Mouse (Mus musculus) erythroblast, embryonic 14.5 days (primary cell): ENCODE measurements around the gene Fgfr2. TPM values are rescaled to one million over a fixed set of nuclear protein-coding genes. Genes with fewer than 3 reads are reported as not detected.

ENCODE experiments used
- H3K27me3 ChIP-seq: 2 replicates; pipeline ENCODE4 v1.6.1; 2012; ENCODE audit warnings: inconsistent platforms; ENCODE audit not compliant: control insufficient read depth
- H3K36me3 ChIP-seq: 2 replicates; pipeline ENCODE4 v1.6.1; 2012; ENCODE audit warnings: mild to moderate bottlenecking, inconsistent platforms; ENCODE audit not compliant: control insufficient read depth
- H3K4me1 ChIP-seq: 2 replicates; pipeline ENCODE4 v1.6.1; 2012; ENCODE audit warnings: inconsistent platforms; ENCODE audit not compliant: control insufficient read depth
- H3K4me3 ChIP-seq: replicated peaks from 2 replicates; pipeline ENCODE3; 2012; ENCODE audit warnings: moderate library complexity, mild to moderate bottlenecking, inconsistent platforms
- H3K9me3 ChIP-seq: 2 replicates; pipeline ENCODE4 v1.6.1; 2012; ENCODE audit warnings: low read length, inconsistent platforms, mixed read lengths; ENCODE audit not compliant: control insufficient read depth
- GATA1 ChIP-seq: IDR thresholded peaks from 2 replicates; pipeline ENCODE4 v1.6.1; 2012; ENCODE audit warnings: low read length, inconsistent platforms, mixed read lengths
- TAL1 ChIP-seq: IDR thresholded peaks from 3 replicates; pipeline ENCODE4 v1.6.1; 2012; ENCODE audit warnings: low read length, inconsistent platforms, mixed read lengths
- polyA plus RNA-seq: library from polyadenylated mRNA; stranded (reverse); fragments of >175 nt; gene quantifications from 2 replicates; pipeline ENCODE4 v1.2.3, GENCODE M21; 2012

The Fgfr2 gene
- polyA plus RNA-seq, 1 experiment, result not detected

DNA sequence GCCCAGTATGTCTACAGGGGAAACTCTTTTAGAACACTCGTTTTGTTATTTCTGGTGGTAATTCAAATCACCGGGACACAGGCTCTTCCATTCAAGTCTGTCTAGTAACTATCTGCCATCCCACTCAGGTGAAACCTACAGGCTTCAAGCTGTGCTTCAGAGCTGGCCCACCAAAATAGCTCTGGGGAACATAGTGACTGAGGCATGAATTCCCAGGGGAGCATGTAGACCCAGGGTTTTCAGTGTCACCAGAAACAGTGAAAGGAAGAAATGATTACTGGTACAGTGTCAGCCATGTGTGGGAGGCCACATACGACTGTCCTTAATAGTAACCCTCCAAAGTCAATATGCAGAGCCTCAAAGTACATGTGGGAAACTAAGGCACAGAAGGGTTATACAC, 841.0 kb downstream of the Fgfr2 start:
- Histone ChIP-seq H3K9me3 (no peaks in the 10 kb centered on the region), H3K4me3 (no peak overlapping the region), H3K27me3 (no peaks in the 10 kb centered on the region), H3K4me1 (peaks cover 1% of the 10 kb centered on the region; the same call in 1 of the 2 replicates), H3K36me3 (no peaks in the 10 kb centered on the region)
- TF ChIP-seq TAL1 (no peak), GATA1 (no peak)

DNA sequence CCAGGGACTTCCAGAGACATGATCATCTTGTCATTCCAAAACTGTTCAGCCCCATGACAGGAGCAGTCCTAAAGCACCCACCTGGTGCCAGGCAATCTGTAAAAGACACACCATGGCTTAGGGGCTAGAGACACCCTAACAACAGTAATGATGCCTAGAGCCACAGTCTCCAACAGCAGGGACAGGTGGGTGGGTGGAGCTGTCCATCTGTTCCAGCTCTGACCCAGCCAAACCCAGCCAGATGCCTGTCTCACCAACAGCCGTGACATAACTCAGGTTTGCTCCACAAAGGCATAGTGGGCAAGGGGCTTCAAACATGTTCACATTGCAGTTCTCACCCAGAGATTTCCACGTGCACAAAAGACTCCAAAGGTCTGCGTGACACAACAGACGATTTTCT, 841.4 kb downstream of the Fgfr2 start:
- H3K27me3 ChIP-seq, result no peaks in the 10 kb centered on the region
- H3K4me3 ChIP-seq, result no peak overlapping the region
- H3K4me1 ChIP-seq, result no peaks in the 10 kb centered on the region
- H3K9me3 ChIP-seq, result no peaks in the 10 kb centered on the region
- H3K36me3 ChIP-seq, result no peaks in the 10 kb centered on the region
- TF ChIP-seq GATA1, result no peak
- no peak for TF ChIP-seq TAL1

DNA sequence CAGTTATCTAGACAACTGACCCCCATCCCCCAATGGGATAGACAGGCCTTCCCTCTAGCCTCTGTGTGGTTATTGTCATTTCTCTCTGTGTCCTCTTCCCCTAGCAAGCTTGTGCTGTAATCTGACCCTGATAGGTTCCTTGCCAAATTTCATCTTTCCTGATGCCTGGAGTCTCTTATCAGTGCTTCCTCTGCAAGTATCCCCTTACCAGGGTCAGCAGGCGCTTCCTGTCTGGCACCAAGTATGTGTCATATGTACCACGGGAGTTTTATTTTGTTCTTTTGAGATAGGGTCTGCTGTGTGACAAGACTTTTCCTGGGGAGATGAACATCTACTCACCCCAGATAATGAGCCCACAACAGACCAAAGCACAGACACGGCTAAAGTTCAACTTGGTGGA, 844.5 kb downstream of the Fgfr2 start:
- Histone ChIP-seq H3K4me3 (no peak overlapping the region), H3K9me3 (no peaks in the 10 kb centered on the region), H3K4me1 (no peaks in the 10 kb centered on the region), H3K27me3 (no peaks in the 10 kb centered on the region), H3K36me3 (no peaks in the 10 kb centered on the region)
- TF ChIP-seq TAL1 (no peak), GATA1 (no peak)

DNA sequence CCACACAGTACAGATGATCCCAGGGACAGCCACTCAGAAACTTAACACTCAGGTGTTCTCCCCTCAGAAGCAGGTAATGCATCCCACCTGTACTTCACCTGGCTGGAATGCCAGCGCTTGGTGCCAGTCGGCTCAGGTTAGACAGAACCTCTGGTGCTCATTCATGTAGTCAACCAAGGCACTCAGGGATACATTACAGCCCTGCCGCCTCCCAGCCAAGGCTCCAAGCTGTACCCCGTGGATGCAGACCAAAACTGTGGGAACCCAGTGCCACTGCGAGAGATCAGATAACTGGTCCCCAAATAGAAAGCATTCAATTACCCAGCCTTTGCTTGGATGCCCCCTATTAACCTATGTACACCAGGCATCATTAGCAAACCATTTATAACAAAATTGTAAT, 846.9 kb downstream of the Fgfr2 start:
- H3K4me1 ChIP-seq, result no peaks in the 10 kb centered on the region
- H3K9me3 ChIP-seq, result no peaks in the 10 kb centered on the region
- H3K36me3 ChIP-seq, result no peaks in the 10 kb centered on the region
- TF ChIP-seq TAL1 (no peak), GATA1 (no peak)
- no peaks in the 10 kb centered on the region for H3K27me3 ChIP-seq
- H3K4me3 ChIP-seq, result no peak overlapping the region

DNA sequence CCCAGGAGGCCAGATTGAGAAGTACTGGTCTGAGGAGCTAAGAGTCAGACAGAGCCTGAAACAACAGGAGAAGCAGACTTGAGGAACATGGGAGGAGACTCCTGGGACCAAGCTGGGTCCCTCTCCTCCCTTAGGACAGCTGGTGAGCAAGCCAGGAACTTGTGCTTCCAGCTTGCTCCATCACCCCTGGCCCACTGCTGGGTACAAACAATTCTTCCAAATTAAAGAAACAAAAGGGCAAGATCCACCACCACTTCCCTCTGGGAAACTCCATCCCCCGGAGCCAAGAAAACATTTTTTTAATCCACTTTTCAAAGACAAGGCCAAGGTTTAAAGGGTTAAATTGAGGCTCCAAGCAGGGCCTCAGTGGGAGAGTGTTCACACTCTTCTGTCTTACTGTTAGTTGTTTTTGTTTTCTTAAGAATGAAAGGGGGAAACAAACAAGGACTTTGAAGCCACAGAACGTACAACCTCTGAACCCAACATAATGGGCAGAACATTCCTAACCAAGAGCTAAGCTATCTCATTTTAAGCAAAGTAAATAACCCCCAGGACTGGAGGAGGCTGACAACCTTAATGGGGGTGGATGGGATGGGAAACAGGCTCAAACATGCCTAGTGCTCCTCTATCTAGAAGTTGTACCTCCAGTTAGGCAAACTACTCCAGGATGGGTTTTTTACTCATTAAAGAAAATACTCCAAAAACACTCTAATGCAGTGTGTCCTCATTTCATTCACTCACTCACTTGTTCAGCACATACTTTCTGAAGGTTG, 849.2 kb downstream of the Fgfr2 start:
- H3K9me3 ChIP-seq, result no peaks in the 10 kb centered on the region
- TF ChIP-seq GATA1, result no peak
- TF ChIP-seq TAL1, result no peak
- no peaks in the 10 kb centered on the region for H3K27me3 ChIP-seq
- no peaks in the 10 kb centered on the region for H3K4me1 ChIP-seq
- H3K4me3 ChIP-seq, result no peak overlapping the region
- no peaks in the 10 kb centered on the region for H3K36me3 ChIP-seq

DNA sequence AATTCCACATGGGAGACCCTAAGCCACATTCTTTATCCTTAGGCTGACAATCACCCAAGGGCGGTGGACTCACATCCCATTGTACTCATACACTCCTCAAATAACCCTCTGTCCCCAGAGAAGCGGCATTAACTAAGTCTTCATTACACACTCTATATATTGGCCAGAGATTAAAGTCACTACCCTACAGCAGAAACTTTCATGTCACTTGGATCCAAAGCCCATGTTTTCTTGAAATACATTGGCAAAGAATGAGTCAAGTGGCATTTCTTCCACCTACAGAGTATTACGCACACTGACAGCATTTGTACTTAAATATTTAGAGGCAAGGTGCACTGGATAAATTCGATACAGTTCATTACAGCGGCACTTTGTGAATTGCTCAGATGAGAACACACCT, 850.2 kb downstream of the Fgfr2 start:
- Histone ChIP-seq H3K27me3 (no peaks in the 10 kb centered on the region), H3K36me3 (no peaks in the 10 kb centered on the region), H3K9me3 (no peaks in the 10 kb centered on the region), H3K4me3 (no peak overlapping the region), H3K4me1 (no peaks in the 10 kb centered on the region)
- TF ChIP-seq GATA1 (no peak), TAL1 (no peak)

DNA sequence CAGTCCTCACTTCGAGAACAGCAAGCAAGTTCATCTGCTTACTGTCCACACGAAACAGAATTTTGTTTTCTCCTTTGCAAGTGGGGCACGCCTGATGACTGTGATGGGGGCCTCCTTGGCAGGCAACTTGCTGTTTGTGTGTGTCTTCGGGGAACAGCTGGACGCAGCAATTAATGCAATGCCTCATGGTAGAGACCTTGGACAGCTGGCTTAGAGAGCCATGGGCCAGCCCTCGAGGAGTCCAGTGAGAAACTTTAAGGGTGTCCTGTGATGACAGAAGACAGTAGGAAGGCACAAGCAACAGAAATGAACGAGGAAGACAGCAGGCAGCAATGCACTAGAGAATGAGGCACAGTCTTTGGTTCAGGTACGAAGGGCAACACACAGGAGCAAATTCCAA, 852.8 kb downstream of the Fgfr2 start:
- TF ChIP-seq TAL1 (no peak), GATA1 (no peak)
- H3K36me3 ChIP-seq, result no peaks in the 10 kb centered on the region
- H3K9me3 ChIP-seq, result no peaks in the 10 kb centered on the region
- H3K27me3 ChIP-seq, result no peaks in the 10 kb centered on the region
- no peaks in the 10 kb centered on the region for H3K4me1 ChIP-seq
- no peak overlapping the region for H3K4me3 ChIP-seq

DNA sequence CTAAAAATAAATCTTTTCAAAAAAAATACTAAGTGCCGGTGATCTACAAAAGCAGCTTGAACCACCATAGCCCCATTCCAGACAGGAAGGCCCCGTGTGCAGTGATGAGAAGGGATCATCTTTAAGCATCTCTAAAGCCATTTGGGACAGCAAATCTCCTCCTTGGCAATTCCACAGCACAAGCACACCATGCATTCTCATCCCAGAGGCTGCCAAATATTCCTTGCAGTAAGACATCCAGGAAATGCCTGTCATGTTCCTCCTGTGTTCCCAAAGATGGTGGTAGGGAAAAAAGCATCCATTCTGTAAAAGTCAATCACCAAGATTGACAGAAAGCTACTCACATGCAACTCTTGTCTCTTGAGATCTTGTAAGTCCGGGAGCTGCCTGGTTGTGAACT, 853.5 kb downstream of the Fgfr2 start:
- no peaks in the 10 kb centered on the region for H3K27me3 ChIP-seq
- H3K4me1 ChIP-seq, result peaks cover 1% of the 10 kb centered on the region
- H3K9me3 ChIP-seq, result no peaks in the 10 kb centered on the region
- no peak overlapping the region for H3K4me3 ChIP-seq
- TF ChIP-seq GATA1 (no peak), TAL1 (no peak)
- no peaks in the 10 kb centered on the region for H3K36me3 ChIP-seq

DNA sequence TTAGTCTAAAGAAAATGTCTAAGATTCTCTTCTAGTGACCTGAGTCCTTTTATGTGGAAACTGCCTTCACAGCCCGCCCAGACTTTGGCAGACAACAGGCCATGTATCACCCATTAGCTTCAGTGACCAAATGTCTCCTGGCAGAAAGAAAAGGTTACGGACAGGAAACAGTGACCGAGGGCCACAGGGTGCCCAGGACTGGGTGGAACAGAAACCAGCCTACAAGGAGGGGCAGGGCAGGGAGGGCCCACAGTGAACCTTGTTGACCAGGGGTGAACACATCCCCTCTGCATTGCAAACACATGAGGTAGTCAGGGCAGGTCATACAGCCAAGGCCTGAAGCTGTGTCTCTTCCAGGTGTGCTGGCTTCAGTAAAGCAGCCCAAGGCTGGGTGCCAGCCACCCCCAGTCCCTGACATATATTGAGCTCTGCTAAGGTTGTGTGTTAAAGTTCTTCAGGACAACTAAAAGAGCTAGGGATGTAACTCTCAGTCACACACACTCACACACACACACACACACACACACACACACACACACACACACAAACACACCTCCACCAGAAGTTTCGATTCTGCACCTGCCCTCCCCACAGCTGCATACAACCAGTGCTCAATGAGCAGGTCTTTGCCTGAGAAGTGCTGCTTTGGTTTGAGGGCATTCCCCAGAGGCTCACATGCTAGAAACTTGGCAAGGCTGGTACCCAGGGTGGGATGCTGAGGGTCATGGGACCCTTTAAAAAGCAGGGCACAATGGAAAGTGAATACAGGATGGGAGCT, 855.2 kb downstream of the Fgfr2 start:
- H3K9me3 ChIP-seq, result no peaks in the 10 kb centered on the region
- H3K4me1 ChIP-seq, result peaks cover 18% of the 10 kb centered on the region
- no peaks in the 10 kb centered on the region for H3K27me3 ChIP-seq
- H3K4me3 ChIP-seq, result no peak overlapping the region
- TF ChIP-seq TAL1 (no peak), GATA1 (no peak)
- no peaks in the 10 kb centered on the region for H3K36me3 ChIP-seq
